Mouse (Mus musculus) right cerebral cortex, postnatal 36 days (tissue): ENCODE measurements around the gene Nubpl.
A peak's percentile ranks its signal among the peaks of the same experiment; 100 is the strongest.

Experiments
- DNase-seq, 2 experiments: peaks; one replicate each; pipeline ENCODE4 v3.0.0; 2022; ENCODE audit warnings: low spot score in 2 of 2, mixed read lengths in 1 of 2

Nubpl gene

GRCm38 (mm10) chr12:52242712-52243111 lies 145.2 kb downstream of the Nubpl start:
- DNase-seq, result no peak

GRCm38 (mm10) chr12:52247438-52247837 lies 149.9 kb downstream of the Nubpl start:
- DNase-seq, result no peak

GRCm38 (mm10) chr12:52248531-52248930 lies 151.0 kb downstream of the Nubpl start:
- DNase-seq, result no peak

GRCm38 (mm10) chr12:52254089-52254488 lies 156.6 kb downstream of the Nubpl start:
- DNase-seq, result no peak

- no peak for DNase-seq
Measured at GRCm38 (mm10) chr12:52268131-52268530, 170.6 kb downstream of the Nubpl start.

- peak in 1 of 2 experiments; percentile 7 for DNase-seq
Measured at GRCm38 (mm10) chr12:52272828-52273227, 175.3 kb downstream of the Nubpl start.

GRCm38 (mm10) chr12:52276320-52276719 lies 178.8 kb downstream of the Nubpl start:
- no peak for DNase-seq

- no peak for DNase-seq
Measured at GRCm38 (mm10) chr12:52281232-52281631, 183.7 kb downstream of the Nubpl start.

GRCm38 (mm10) chr12:52284471-52284870 lies 186.9 kb downstream of the Nubpl start:
- DNase-seq, result no peak

- no peak for DNase-seq
Measured at GRCm38 (mm10) chr12:52286802-52287201, 189.3 kb downstream of the Nubpl start.

- DNase-seq, result no peak
Measured at GRCm38 (mm10) chr12:52288537-52288936, 191.0 kb downstream of the Nubpl start.

- no peak for DNase-seq
Measured at GRCm38 (mm10) chr12:52288941-52289567, 191.5 kb downstream of the Nubpl start.

- DNase-seq, result no peak
Measured at GRCm38 (mm10) chr12:52289594-52289993, 192.1 kb downstream of the Nubpl start.

GRCm38 (mm10) chr12:52293931-52294330 lies 196.4 kb downstream of the Nubpl start:
- no peak for DNase-seq

- DNase-seq, result no peak
Measured at GRCm38 (mm10) chr12:52297988-52298387, 200.5 kb downstream of the Nubpl start.

- DNase-seq, result no peak
Measured at GRCm38 (mm10) chr12:52298683-52299082, 201.1 kb downstream of the Nubpl start.

- no peak for DNase-seq
Measured at GRCm38 (mm10) chr12:52302961-52303360, 205.4 kb downstream of the Nubpl start.

- no peak for DNase-seq
Measured at GRCm38 (mm10) chr12:52306348-52306747, 208.8 kb downstream of the Nubpl start.

GRCm38 (mm10) chr12:52307331-52307982 lies 209.9 kb downstream of the Nubpl start:
- no peak for DNase-seq

GRCm38 (mm10) chr12:52308628-52309027 lies 211.1 kb downstream of the Nubpl start:
- DNase-seq, result no peak

- no peak for DNase-seq
Measured at GRCm38 (mm10) chr12:52314818-52315217, 217.3 kb downstream of the Nubpl start.

- DNase-seq, result no peak
Measured at GRCm38 (mm10) chr12:52317635-52318034, 220.1 kb downstream of the Nubpl start.

GRCm38 (mm10) chr12:52318426-52318825 lies 220.9 kb downstream of the Nubpl start:
- no peak for DNase-seq

GRCm38 (mm10) chr12:52319156-52319555 lies 221.6 kb downstream of the Nubpl start:
- DNase-seq, result no peak
